Mouse (Mus musculus) c-Kit-positive CD71-positive TER-119-positive erythroid progenitor cells, embryonic 14.5 days (primary cell): ENCODE data around the gene Rpl9.

ENCODE experiments used
- DNase-seq: peaks from one replicate; pipeline ENCODE4 v3.0.0-alpha.2; 2013; ENCODE audit warnings: low spot score

Gene Rpl9

GRCm38 (mm10) chr5:65374746-65375145 lies 16.5 kb downstream of the Rpl9 start:
- no peak for DNase-seq

- no peak for DNase-seq
Observed at GRCm38 (mm10) chr5:65371551-65371950, 19.7 kb downstream of the Rpl9 start.

GRCm38 (mm10) chr5:65367837-65368236 lies 23.4 kb downstream of the Rpl9 start:
- no peak for DNase-seq

GRCm38 (mm10) chr5:65357771-65358170 lies 33.5 kb downstream of the Rpl9 start:
- DNase-seq: no peak

- DNase-seq: no peak
Observed at GRCm38 (mm10) chr5:65356851-65357250, 34.4 kb downstream of the Rpl9 start.

GRCm38 (mm10) chr5:65354985-65355384 lies 36.3 kb downstream of the Rpl9 start:
- DNase-seq: no peak

GRCm38 (mm10) chr5:65354097-65354496 lies 37.1 kb downstream of the Rpl9 start:
- DNase-seq: no peak

GRCm38 (mm10) chr5:65350508-65350907 lies 40.7 kb downstream of the Rpl9 start:
- no peak for DNase-seq

- DNase-seq: no peak
Observed at GRCm38 (mm10) chr5:65348168-65348567, 43.1 kb downstream of the Rpl9 start, which contains the start of gene Klb. Klb (plus strand) TSS chr5:65348314.

GRCm38 (mm10) chr5:65340167-65340566 lies 51.1 kb downstream of the Rpl9 start:
- DNase-seq: no peak

GRCm38 (mm10) chr5:65338394-65338793 lies 52.9 kb downstream of the Rpl9 start:
- DNase-seq: no peak
